Mouse (Mus musculus): ENCODE measurements around the gene A430078G23Rik. TPM values are rescaled to one million over a fixed set of nuclear protein-coding genes. Genes with fewer than 3 reads are reported as not detected.
A peak's percentile ranks its signal among the peaks of the same experiment; 100 is the strongest.

The A430078G23Rik gene
- total RNA-seq, 2 experiments from 2014 or later, result 0.40 to 0.79 TPM

DNA sequence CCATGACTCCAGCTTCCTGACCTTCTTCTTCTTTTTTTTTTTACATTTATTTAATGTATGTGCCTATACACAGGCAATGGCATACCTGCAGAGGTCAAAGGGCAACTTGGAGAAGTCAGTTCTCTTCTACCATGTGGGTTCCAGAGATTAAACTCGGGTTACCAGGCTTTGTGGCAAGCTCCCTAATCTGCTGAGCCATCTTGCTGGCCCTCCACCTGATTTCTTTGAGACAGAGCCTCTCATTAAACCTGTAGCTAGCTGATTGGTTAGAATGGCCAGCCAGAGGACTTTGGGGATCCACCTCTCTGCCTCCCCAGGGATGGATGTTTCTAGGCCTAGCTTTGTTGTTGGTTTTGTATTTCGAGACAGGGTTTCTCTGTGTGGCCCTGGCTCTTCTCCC lies 57.9 kb downstream of the A430078G23Rik start:
- DNase-seq, result no peak

DNA sequence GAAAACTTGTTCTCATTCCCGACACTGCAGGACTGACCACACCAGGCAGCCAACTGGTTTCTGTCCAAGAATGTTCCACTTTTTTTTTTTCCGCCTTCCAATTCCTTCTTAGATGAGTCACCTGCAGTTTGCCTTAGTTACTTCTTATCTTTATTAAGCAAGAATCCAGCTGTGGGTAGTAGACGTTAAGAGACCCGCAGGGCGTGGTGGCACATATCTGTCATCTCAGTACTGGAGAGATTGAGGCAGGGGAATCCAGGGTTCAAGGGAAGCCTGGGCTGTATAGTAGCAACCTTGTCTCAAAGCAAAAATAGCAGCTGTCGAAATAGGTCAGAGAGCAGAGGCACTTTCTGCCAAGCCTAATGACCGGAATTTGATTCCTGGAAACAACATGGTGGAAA lies 58.7 kb downstream of the A430078G23Rik start:
- DNase-seq, result peak in 1 of 2 experiments; percentile 38

GRCm38 (mm10) chr8:3412816-3413215 lies 59.6 kb downstream of the A430078G23Rik start:
- DNase-seq, result no peak

GRCm38 (mm10) chr8:3414639-3415190 lies 61.5 kb downstream of the A430078G23Rik start:
- no peak for DNase-seq

DNA sequence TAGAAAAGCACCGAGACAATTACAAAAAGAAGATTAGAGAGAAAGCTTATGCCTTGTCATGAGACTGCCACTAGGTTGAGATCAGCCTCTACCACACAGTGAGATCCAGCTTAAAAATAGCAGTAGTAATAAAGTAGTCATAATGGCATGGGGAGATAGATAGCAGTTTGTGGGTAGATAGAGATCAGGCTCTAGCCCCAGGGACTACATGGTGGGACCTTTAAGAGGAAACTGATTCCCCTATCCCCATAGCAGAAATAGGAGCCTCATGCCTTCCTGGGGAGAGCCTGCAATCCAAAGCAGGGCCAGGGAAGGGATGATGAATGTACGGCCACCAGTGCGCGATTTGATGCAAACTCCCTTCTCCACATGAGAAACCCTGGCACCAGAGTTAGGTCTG lies 62.0 kb downstream of the A430078G23Rik start:
- no peak for DNase-seq

DNA sequence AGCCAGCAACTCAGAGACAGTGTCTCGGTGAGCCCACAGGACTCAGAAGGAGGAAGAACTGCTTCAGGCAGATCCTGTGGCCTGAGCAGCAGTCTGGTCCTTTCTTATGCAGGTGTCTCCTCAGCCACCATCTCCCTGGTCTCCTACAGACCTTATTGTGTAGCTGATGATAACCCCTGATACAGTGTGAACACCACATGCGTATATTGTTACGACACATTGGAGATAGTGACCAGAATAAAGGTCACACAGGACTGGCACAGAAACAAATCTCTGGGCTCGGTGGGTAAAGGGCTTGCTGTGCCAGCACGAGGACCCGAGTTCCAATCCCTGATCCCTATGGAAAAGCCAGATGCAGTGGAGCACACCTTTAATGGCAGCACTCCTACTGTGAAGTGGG lies 62.4 kb downstream of the A430078G23Rik start:
- DNase-seq, result no peak

DNA sequence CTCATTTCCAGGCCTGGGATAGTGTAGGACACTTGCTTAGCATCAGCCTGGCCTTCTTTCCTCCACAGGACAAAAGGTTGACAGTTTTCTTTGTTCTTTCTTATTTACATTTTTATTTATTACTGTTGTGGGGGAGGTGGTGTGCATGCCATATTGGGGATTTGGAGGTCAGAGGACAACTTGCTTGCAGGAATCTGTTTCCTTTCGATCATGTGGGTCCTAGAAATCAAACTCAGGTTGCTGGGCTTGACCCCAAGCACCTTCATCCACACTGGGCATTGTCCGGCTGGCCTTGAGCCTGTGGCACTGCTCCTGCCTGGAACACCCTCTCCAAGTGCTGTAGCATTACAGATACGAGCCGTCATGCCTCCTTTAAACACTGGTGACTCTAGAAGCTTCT lies 63.6 kb downstream of the A430078G23Rik start:
- peak in 1 of 2 experiments; percentile 32 for DNase-seq

- peak in 1 of 2 experiments; percentile 25 for DNase-seq
Observed at GRCm38 (mm10) chr8:3417455-3417854, 64.2 kb downstream of the A430078G23Rik start.

DNA sequence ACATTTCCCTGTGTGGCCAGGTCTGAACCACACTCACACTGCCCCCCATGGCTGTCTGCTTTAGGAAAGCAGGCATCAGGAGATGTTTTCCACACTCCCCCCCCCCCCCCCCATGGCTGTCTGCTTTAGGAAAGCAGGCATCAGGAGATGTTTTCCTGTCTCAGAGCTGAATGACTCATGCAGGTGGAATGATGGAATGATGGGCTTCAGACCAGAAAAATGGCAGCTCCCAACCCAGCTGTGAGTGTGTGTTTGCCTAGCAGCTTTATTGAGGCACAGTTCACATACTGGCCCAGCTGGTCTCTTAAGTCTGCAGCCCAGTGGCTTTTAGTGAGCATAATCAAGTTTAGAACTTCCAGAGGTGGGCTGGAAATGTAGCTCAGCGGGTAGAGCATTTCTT lies 64.9 kb downstream of the A430078G23Rik start:
- DNase-seq, result peak in 1 of 2 experiments; percentile 24

- no peak for DNase-seq
Observed at GRCm38 (mm10) chr8:3420105-3420706, 67.0 kb downstream of the A430078G23Rik start.

- DNase-seq, result no peak
Observed at GRCm38 (mm10) chr8:3421507-3421906, 68.3 kb downstream of the A430078G23Rik start.

DNA sequence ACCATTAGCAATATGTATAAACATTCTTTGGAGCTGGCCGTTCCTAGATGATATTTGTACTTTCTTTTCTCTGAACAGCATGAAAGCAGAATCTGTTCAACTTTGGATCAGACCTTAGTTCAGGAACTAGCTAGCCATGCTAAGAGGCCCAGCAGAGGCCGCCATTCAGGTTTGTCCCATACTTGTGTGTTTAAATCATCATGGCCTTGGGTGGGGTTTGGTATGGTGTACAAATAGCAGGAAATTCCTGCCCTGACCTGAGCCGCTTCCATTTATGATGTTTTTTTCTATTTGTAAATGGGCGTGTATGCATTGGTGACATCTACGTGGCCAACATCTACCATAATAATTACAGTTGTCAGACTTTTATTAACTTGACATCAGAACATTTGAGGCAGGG lies 72.0 kb downstream of the A430078G23Rik start:
- no peak for DNase-seq

DNA sequence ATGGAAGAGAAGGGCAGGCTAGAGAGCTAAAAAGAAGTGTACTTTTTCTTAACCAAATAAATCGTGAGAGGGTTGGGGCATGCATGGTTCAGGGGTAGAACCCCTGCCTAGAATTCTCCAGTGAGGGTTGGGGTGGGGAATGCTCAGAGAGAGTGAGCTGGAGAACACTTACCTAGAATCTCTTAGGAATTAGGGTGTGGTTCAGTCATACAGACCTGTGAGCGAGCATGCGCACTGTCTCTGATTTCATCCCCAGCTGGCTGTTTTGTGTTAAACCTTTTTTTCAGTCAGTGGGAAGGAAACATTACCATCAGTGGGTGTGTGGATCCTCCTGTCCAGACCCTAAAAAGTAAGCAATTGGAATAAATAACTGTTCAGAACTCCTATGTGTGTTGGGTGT lies 73.0 kb downstream of the A430078G23Rik start:
- DNase-seq, result no peak

GRCm38 (mm10) chr8:3428426-3428825 lies 75.2 kb downstream of the A430078G23Rik start:
- DNase-seq, result no peak

- DNase-seq, result peak; percentile 85 to 86
Observed at GRCm38 (mm10) chr8:3429966-3430365, 76.8 kb downstream of the A430078G23Rik start.

- no peak for DNase-seq
Observed at GRCm38 (mm10) chr8:3431113-3431512, 77.9 kb downstream of the A430078G23Rik start.

- DNase-seq, result no peak
Observed at GRCm38 (mm10) chr8:3436492-3436891, 83.3 kb downstream of the A430078G23Rik start.

GRCm38 (mm10) chr8:3439510-3439909 lies 86.3 kb downstream of the A430078G23Rik start:
- peak in 1 of 2 experiments; percentile 46 for DNase-seq

Other genes starting within 250 kb of the A430078G23Rik start
- 100 to 1,000 TPM; 134 to 182 TPM for gene Insr, start 73.8 kb upstream of the A430078G23Rik start, total RNA-seq (2021)
- gene Arhgef18, start 39.6 kb downstream of the A430078G23Rik start, total RNA-seq (2021), result 10 to 100 TPM; 33.9 to 38.4 TPM
- 10 to 100 TPM in 1 of 2 experiments, 1 to 10 TPM in 1; 5.7 to 13.6 TPM for gene Pex11g, start 114.3 kb downstream of the A430078G23Rik start, total RNA-seq (2021)
- not detected for gene Tex45, start 117.4 kb downstream of the A430078G23Rik start, total RNA-seq (2021)
- 10 to 100 TPM; 18.3 to 22.3 TPM for gene Zfp358, start 139.7 kb downstream of the A430078G23Rik start, total RNA-seq (2021)
- gene Mcoln1, start 147.0 kb downstream of the A430078G23Rik start, total RNA-seq (2021), result 10 to 100 TPM; 36.1 to 39.8 TPM
- 10 to 100 TPM; 35.8 to 37.1 TPM for gene Pnpla6, start 162.0 kb downstream of the A430078G23Rik start, total RNA-seq (2021)
- gene C330021F23Rik, start 214.6 kb downstream of the A430078G23Rik start, total RNA-seq (2021), result under 1 TPM in 1 of 2 experiments, not detected in 1; 0.23 TPM
- 1 to 10 TPM; 5.5 to 5.6 TPM for gene Camsap3, start 233.9 kb downstream of the A430078G23Rik start, total RNA-seq (2021)